Mouse (Mus musculus) lung, embryonic 14.5 days (tissue): ENCODE results near the gene Efnb2. TPM values are rescaled to one million over a fixed set of nuclear protein-coding genes. Genes with fewer than 3 reads are reported as not detected.

Experiments
- ATAC-seq: fragments of 200-750 bp; cut with Nextera tagmentation; 2 replicates; pipeline ENCODE4 v1.8.0; 2017; ENCODE audit warnings: mild to moderate bottlenecking, moderate TSS enrichment, moderate library complexity; ENCODE audit not compliant: insufficient read depth
- DNase-seq: peaks from one replicate; pipeline ENCODE4 v3.0.0-alpha.2; 2015
- H3K27ac ChIP-seq: fragments of 300-500 bp; sonication (generic); 2 replicates; pipeline ENCODE4 v1.5.1; 2014; ENCODE audit warnings: low read depth, mild to moderate bottlenecking, moderate library complexity
- H3K27me3 ChIP-seq: fragments of 300-500 bp; sonication (generic); 2 replicates; pipeline ENCODE4 v1.6.1; 2014; ENCODE audit warnings: low read length, control low read depth; ENCODE audit not compliant: insufficient read depth
- H3K36me3 ChIP-seq: fragments of 300-500 bp; sonication (generic); 2 replicates; pipeline ENCODE4 v1.6.1; 2014; ENCODE audit warnings: control low read depth; ENCODE audit not compliant: insufficient read depth
- H3K4me1 ChIP-seq: fragments of 300-500 bp; sonication (generic); 2 replicates; pipeline ENCODE4 v1.6.1; 2014; ENCODE audit warnings: antibody characterized with exemption, control low read depth; ENCODE audit not compliant: insufficient read depth
- H3K4me2 ChIP-seq: fragments of 300-500 bp; sonication (generic); 2 replicates; pipeline ENCODE4 v1.6.1; 2014; ENCODE audit warnings: mild to moderate bottlenecking
- H3K4me3 ChIP-seq: fragments of 300-500 bp; sonication (generic); 2 replicates; pipeline ENCODE4 v1.5.1; 2014; ENCODE audit warnings: low read depth, low read length
- H3K9ac ChIP-seq: fragments of 300-500 bp; sonication (generic); 2 replicates; pipeline ENCODE4 v1.6.1; 2014
- H3K9me3 ChIP-seq: fragments of 300-500 bp; sonication (generic); 2 replicates; pipeline ENCODE4 v1.6.1; 2016; ENCODE audit warnings: low read depth, low read length, control low read depth
- CTCF ChIP-seq: IDR thresholded peaks from 2 replicates; pipeline ENCODE4 v1.5.1; 2016; ENCODE audit warnings: antibody characterized with exemption, low read depth
- WGBS: fragments of 180-500 bp; shearing (Covaris S2); extraction: QIAGEN DNeasy Blood & Tissue Kit; methylation state at CpG from one replicate; pipeline ENCODE4 v1.1.7; 2014; 5-methylcytosine and 5-hydroxymethylcytosine counted together
- polyA plus RNA-seq: library from polyadenylated mRNA; unstranded; fragments of >200 nt; fragmentation: Nextera tagmentation; extraction: Ambion mirVana; gene quantifications from 2 replicates; pipeline ENCODE4 v1.2.1, GENCODE M21; 2014

Gene Efnb2
- polyA plus RNA-seq, 1 experiment from 2014 or later, result 38.4 TPM

GRCm38 (mm10) chr8:8577770-8578303 lies 83.2 kb downstream of the Efnb2 start:
- H3K4me3 ChIP-seq, result no peak overlapping the region
- H3K4me1 ChIP-seq, result no peaks in the 10 kb centered on the region; the same call in 1 of the 2 replicates
- no peaks in the 10 kb centered on the region for H3K27me3 ChIP-seq
- TF ChIP-seq CTCF, result no peak
- H3K9me3 ChIP-seq, result no peaks in the 10 kb centered on the region
- H3K9ac ChIP-seq, result no peak overlapping the region
- H3K36me3 ChIP-seq, result no peaks in the 10 kb centered on the region
- no peak overlapping the region for H3K4me2 ChIP-seq
- ATAC-seq (no peak), DNase-seq (no peak)
- no peak overlapping the region for H3K27ac ChIP-seq
- WGBS, result 69% methylated on average over 11 of the region's 11 CpGs

- Histone ChIP-seq H3K4me3 (no peak overlapping the region), H3K9me3 (no peaks in the 10 kb centered on the region), H3K27me3 (no peaks in the 10 kb centered on the region), H3K4me2 (no peak overlapping the region), H3K4me1 (peaks cover 3% of the 10 kb centered on the region; the same call in 1 of the 2 replicates), H3K27ac (peak overlapping the region; percentile 54), H3K36me3 (no peaks in the 10 kb centered on the region), H3K9ac (no peak overlapping the region)
- ATAC-seq, result peak; percentile 38
- TF ChIP-seq CTCF, result no peak
- WGBS, result 63% methylated on average over 6 of the region's 6 CpGs
- peak; percentile 61 for DNase-seq
These were observed 84.2 kb downstream of the Efnb2 start for GRCm38 (mm10) chr8:8576833-8577232.

- ATAC-seq (peak; percentile 80), DNase-seq (peak; percentile 74)
- no peak overlapping the region for H3K9ac ChIP-seq
- WGBS, result 34% methylated on average over 6 of the region's 6 CpGs
- H3K27ac ChIP-seq, result peak overlapping the region; percentile 55
- H3K9me3 ChIP-seq, result no peaks in the 10 kb centered on the region
- H3K36me3 ChIP-seq, result no peaks in the 10 kb centered on the region
- H3K4me1 ChIP-seq, result peaks cover 3% of the 10 kb centered on the region; the same call in 1 of the 2 replicates
- TF ChIP-seq CTCF, result no peak
- H3K27me3 ChIP-seq, result no peaks in the 10 kb centered on the region
- H3K4me3 ChIP-seq, result no peak overlapping the region
- no peak overlapping the region for H3K4me2 ChIP-seq
These were observed 84.8 kb downstream of the Efnb2 start for GRCm38 (mm10) chr8:8576286-8576685.

- Histone ChIP-seq H3K27ac (no peak overlapping the region), H3K4me3 (no peak overlapping the region), H3K4me2 (no peak overlapping the region), H3K36me3 (no peaks in the 10 kb centered on the region), H3K9me3 (no peaks in the 10 kb centered on the region; the same call in 1 of the 2 replicates), H3K27me3 (no peaks in the 10 kb centered on the region), H3K9ac (no peak overlapping the region), H3K4me1 (peaks cover 5% of the 10 kb centered on the region; the same call in 1 of the 2 replicates)
- WGBS, result 85% methylated on average over 19 of the region's 19 CpGs
- TF ChIP-seq CTCF, result no peak
- ATAC-seq, result no peak
- no peak for DNase-seq
These were observed 86.2 kb downstream of the Efnb2 start for GRCm38 (mm10) chr8:8574521-8575499.

GRCm38 (mm10) chr8:8572272-8572671 lies 88.8 kb downstream of the Efnb2 start:
- Histone ChIP-seq H3K27ac (0 out of 2 replicates have a peak overlapping the region, but pooled peaks have one; percentile 26), H3K9ac (no peak overlapping the region), H3K4me3 (no peak overlapping the region), H3K4me1 (peaks cover 5% of the 10 kb centered on the region; the same call in 1 of the 2 replicates), H3K27me3 (no peaks in the 10 kb centered on the region), H3K9me3 (no peaks in the 10 kb centered on the region; the same call in 1 of the 2 replicates), H3K36me3 (no peaks in the 10 kb centered on the region), H3K4me2 (no peak overlapping the region)
- ATAC-seq (no peak), DNase-seq (no peak)
- no peak for TF ChIP-seq CTCF
- WGBS, result 24% methylated on average over 5 of the region's 5 CpGs

- no peaks in the 10 kb centered on the region; the same call in 1 of the 2 replicates for H3K9me3 ChIP-seq
- no peaks in the 10 kb centered on the region for H3K36me3 ChIP-seq
- peaks cover 5% of the 10 kb centered on the region; the same call in 1 of the 2 replicates for H3K4me1 ChIP-seq
- H3K9ac ChIP-seq, result no peak overlapping the region
- H3K27me3 ChIP-seq, result no peaks in the 10 kb centered on the region
- WGBS, result 50% methylated on average over 7 of the region's 7 CpGs
- no peak overlapping the region for H3K4me2 ChIP-seq
- ATAC-seq, result peak; percentile 60; the same call in 1 of the 2 replicates
- no peak overlapping the region for H3K27ac ChIP-seq
- TF ChIP-seq CTCF, result no peak
- DNase-seq, result peak; percentile 86
- no peak overlapping the region for H3K4me3 ChIP-seq
These were observed 89.3 kb downstream of the Efnb2 start for GRCm38 (mm10) chr8:8571625-8572215.
